Mouse (Mus musculus): Measurements from ENCODE around the gene Slc38a10. TPM values are rescaled to one million over a fixed set of nuclear protein-coding genes. Genes with fewer than 3 reads are reported as not detected.

Gene Slc38a10
- polyA plus RNA-seq, 1 experiment from 2014 or later, result 132 TPM

GRCm38 (mm10) chr11:120112136-120112535 is 39.0 kb downstream of the Slc38a10 start:
- Histone ChIP-seq H3K4me2 (replicated peaks; ENCODE audit: low read depth, low read length) (no peak overlapping the region), H3K27me3 (ENCODE audit: insufficient read depth, low read length) (no peaks in the 10 kb centered on the region), H3K36me3 (ENCODE audit: insufficient read depth, low read length) (peaks cover 28% of the 10 kb centered on the region), H3K4me3 (ENCODE audit: low read length) (no peak overlapping the region), H3K9me3 (ENCODE audit: low read length) (no peaks in the 10 kb centered on the region), H3K27ac (ENCODE audit: low read length) (no peak overlapping the region), H3K9ac (replicated peaks; ENCODE audit: low read length) (no peak overlapping the region), H3K4me1 (ENCODE audit: insufficient read depth, low read length) (peaks cover 8% of the 10 kb centered on the region; the same call in 1 of the 2 replicates)
- 91% methylated on average over 4 of the region's 4 CpGs for WGBS
- ATAC-seq (ENCODE audit: low FRiP score, low TSS enrichment), result no peak

GRCm38 (mm10) chr11:120111033-120111432 is 40.1 kb downstream of the Slc38a10 start:
- Histone ChIP-seq H3K36me3 (ENCODE audit: insufficient read depth, low read length) (peaks cover 23% of the 10 kb centered on the region), H3K4me2 (replicated peaks; ENCODE audit: low read depth, low read length) (no peak overlapping the region), H3K27ac (ENCODE audit: low read length) (0 out of 2 replicates have a peak overlapping the region, but pooled peaks have one; percentile 33), H3K9me3 (ENCODE audit: low read length) (no peaks in the 10 kb centered on the region), H3K4me1 (ENCODE audit: insufficient read depth, low read length) (peaks cover 8% of the 10 kb centered on the region; the same call in 1 of the 2 replicates), H3K4me3 (ENCODE audit: low read length) (no peak overlapping the region), H3K27me3 (ENCODE audit: insufficient read depth, low read length) (no peaks in the 10 kb centered on the region), H3K9ac (replicated peaks; ENCODE audit: low read length) (no peak overlapping the region)
- ATAC-seq (ENCODE audit: low FRiP score, low TSS enrichment), result no peak
- WGBS, result 4% methylated on average over 2 of the region's 2 CpGs

DNA sequence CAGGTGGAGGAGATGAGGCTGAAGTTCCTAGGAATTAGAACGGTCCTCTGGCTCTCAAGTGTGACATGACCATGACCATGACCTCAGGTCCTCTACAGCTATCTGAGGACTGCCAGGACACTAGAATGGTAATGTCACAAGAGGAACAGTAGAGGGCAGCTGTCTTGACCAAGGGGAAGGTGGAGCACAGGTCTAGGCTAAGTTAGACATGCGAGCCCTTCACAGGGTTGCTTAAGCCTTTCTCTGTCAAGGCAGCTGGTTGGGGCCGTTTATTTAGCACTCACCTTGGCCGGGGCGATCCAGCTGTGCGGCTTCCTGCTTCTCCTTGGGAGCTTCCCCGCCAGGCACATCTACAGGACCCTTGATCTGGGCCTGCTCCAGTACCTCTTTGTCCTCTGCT is 40.6 kb downstream of the Slc38a10 start:
- Histone ChIP-seq H3K27ac (ENCODE audit: low read length) (no peak overlapping the region), H3K4me2 (replicated peaks; ENCODE audit: low read depth, low read length) (no peak overlapping the region), H3K9ac (replicated peaks; ENCODE audit: low read length) (no peak overlapping the region; the same call in 1 of the 2 replicates), H3K4me1 (ENCODE audit: insufficient read depth, low read length) (peaks cover 8% of the 10 kb centered on the region; the same call in 1 of the 2 replicates), H3K9me3 (ENCODE audit: low read length) (no peaks in the 10 kb centered on the region), H3K27me3 (ENCODE audit: insufficient read depth, low read length) (no peaks in the 10 kb centered on the region), H3K36me3 (ENCODE audit: insufficient read depth, low read length) (peaks cover 27% of the 10 kb centered on the region), H3K4me3 (ENCODE audit: low read length) (no peak overlapping the region)
- WGBS, result 70% methylated on average over 7 of the region's 7 CpGs
- ATAC-seq (ENCODE audit: low FRiP score, low TSS enrichment), result no peak; the same call in 1 of the 2 replicates

- H3K4me1 ChIP-seq (ENCODE audit: insufficient read depth, low read length), result peaks cover 8% of the 10 kb centered on the region; the same call in 1 of the 2 replicates
- no peak for ATAC-seq (ENCODE audit: low FRiP score, low TSS enrichment)
These were observed 41.5 kb downstream of the Slc38a10 start for GRCm38 (mm10) chr11:120109558-120110210.

GRCm38 (mm10) chr11:120107796-120108195 is 43.4 kb downstream of the Slc38a10 start:
- Histone ChIP-seq H3K4me2 (replicated peaks; ENCODE audit: low read depth, low read length) (no peak overlapping the region), H3K4me1 (ENCODE audit: insufficient read depth, low read length) (peaks cover 8% of the 10 kb centered on the region; the same call in 1 of the 2 replicates), H3K27me3 (ENCODE audit: insufficient read depth, low read length) (no peaks in the 10 kb centered on the region), H3K9me3 (ENCODE audit: low read length) (no peaks in the 10 kb centered on the region), H3K36me3 (ENCODE audit: insufficient read depth, low read length) (peaks cover 34% of the 10 kb centered on the region), H3K4me3 (ENCODE audit: low read length) (no peak overlapping the region), H3K9ac (replicated peaks; ENCODE audit: low read length) (no peak overlapping the region), H3K27ac (ENCODE audit: low read length) (no peak overlapping the region)
- WGBS, result 63% methylated on average over 9 of the region's 9 CpGs
- ATAC-seq (ENCODE audit: low FRiP score, low TSS enrichment), result no peak

More at GRCm38 (mm10) chr11:120109558-120110210, 41.5 kb downstream of the Slc38a10 start:
- H3K4me2 ChIP-seq (replicated peaks; ENCODE audit: low read depth, low read length), result no peak overlapping the region
- H3K9ac ChIP-seq (replicated peaks; ENCODE audit: low read length), result no peak overlapping the region
- WGBS, result 75% methylated on average over 14 of the region's 14 CpGs
- no peak overlapping the region for H3K4me3 ChIP-seq (ENCODE audit: low read length)
- H3K9me3 ChIP-seq (ENCODE audit: low read length), result no peaks in the 10 kb centered on the region
- H3K27ac ChIP-seq (ENCODE audit: low read length), result no peak overlapping the region
- no peaks in the 10 kb centered on the region for H3K27me3 ChIP-seq (ENCODE audit: insufficient read depth, low read length)
- H3K36me3 ChIP-seq (ENCODE audit: insufficient read depth, low read length), result peaks cover 31% of the 10 kb centered on the region

DNA sequence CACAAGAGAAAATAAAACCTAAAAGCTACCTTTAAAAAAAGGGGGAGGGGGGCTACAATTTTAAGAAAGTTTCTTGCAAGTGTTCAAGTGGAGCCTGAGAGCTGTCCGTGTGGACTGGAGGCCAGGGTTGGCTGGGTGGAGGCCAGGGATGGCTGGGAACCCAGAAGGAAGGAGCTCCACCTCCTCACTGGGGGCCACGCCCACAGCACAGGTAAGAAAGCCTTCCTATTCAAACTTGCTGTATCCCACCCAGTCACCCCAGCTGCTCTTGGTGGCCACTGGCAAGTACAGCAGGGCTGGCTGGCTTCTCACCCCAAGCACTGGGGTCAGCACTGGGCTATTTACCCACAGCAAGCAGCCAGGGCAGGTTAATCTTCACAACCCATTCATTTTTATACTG is 44.1 kb downstream of the Slc38a10 start:
- Histone ChIP-seq H3K4me1 (ENCODE audit: insufficient read depth, low read length) (peaks cover 8% of the 10 kb centered on the region; the same call in 1 of the 2 replicates), H3K9ac (replicated peaks; ENCODE audit: low read length) (no peak overlapping the region), H3K27me3 (ENCODE audit: insufficient read depth, low read length) (no peaks in the 10 kb centered on the region), H3K36me3 (ENCODE audit: insufficient read depth, low read length) (peaks cover 31% of the 10 kb centered on the region), H3K9me3 (ENCODE audit: low read length) (no peaks in the 10 kb centered on the region), H3K4me3 (ENCODE audit: low read length) (no peak overlapping the region), H3K4me2 (replicated peaks; ENCODE audit: low read depth, low read length) (no peak overlapping the region), H3K27ac (ENCODE audit: low read length) (no peak overlapping the region)
- no peak for ATAC-seq (ENCODE audit: low FRiP score, low TSS enrichment)
- 68% methylated on average over 2 of the region's 2 CpGs for WGBS

GRCm38 (mm10) chr11:120103431-120103997 is 47.6 kb downstream of the Slc38a10 start:
- no peak for ATAC-seq (ENCODE audit: low FRiP score, low TSS enrichment)
- peaks cover 20% of the 10 kb centered on the region for H3K36me3 ChIP-seq (ENCODE audit: insufficient read depth, low read length)

GRCm38 (mm10) chr11:120101036-120101435 is 50.1 kb downstream of the Slc38a10 start:
- no peaks in the 10 kb centered on the region for H3K27me3 ChIP-seq (ENCODE audit: insufficient read depth, low read length)
- no peak overlapping the region for H3K9ac ChIP-seq (replicated peaks; ENCODE audit: low read length)
- H3K36me3 ChIP-seq (ENCODE audit: insufficient read depth, low read length), result peaks cover 17% of the 10 kb centered on the region
- H3K27ac ChIP-seq (ENCODE audit: low read length), result no peak overlapping the region
- ATAC-seq (ENCODE audit: low FRiP score, low TSS enrichment), result no peak; the same call in 1 of the 2 replicates
- no peak overlapping the region for H3K4me3 ChIP-seq (ENCODE audit: low read length)
- 4% methylated on average over 3 of the region's 3 CpGs for WGBS
- no peaks in the 10 kb centered on the region for H3K9me3 ChIP-seq (ENCODE audit: low read length)
- peaks cover 19% of the 10 kb centered on the region for H3K4me1 ChIP-seq (ENCODE audit: insufficient read depth, low read length)
- H3K4me2 ChIP-seq (replicated peaks; ENCODE audit: low read depth, low read length), result no peak overlapping the region

More at GRCm38 (mm10) chr11:120103431-120103997, 47.6 kb downstream of the Slc38a10 start:
- Histone ChIP-seq H3K9me3 (ENCODE audit: low read length) (no peaks in the 10 kb centered on the region), H3K27me3 (ENCODE audit: insufficient read depth, low read length) (no peaks in the 10 kb centered on the region), H3K4me3 (ENCODE audit: low read length) (no peak overlapping the region), H3K9ac (replicated peaks; ENCODE audit: low read length) (no peak overlapping the region), H3K4me1 (ENCODE audit: insufficient read depth, low read length) (peaks cover 15% of the 10 kb centered on the region), H3K4me2 (replicated peaks; ENCODE audit: low read depth, low read length) (no peak overlapping the region), H3K27ac (ENCODE audit: low read length) (no peak overlapping the region)
- WGBS, result 94% methylated on average over 3 of the region's 3 CpGs

DNA sequence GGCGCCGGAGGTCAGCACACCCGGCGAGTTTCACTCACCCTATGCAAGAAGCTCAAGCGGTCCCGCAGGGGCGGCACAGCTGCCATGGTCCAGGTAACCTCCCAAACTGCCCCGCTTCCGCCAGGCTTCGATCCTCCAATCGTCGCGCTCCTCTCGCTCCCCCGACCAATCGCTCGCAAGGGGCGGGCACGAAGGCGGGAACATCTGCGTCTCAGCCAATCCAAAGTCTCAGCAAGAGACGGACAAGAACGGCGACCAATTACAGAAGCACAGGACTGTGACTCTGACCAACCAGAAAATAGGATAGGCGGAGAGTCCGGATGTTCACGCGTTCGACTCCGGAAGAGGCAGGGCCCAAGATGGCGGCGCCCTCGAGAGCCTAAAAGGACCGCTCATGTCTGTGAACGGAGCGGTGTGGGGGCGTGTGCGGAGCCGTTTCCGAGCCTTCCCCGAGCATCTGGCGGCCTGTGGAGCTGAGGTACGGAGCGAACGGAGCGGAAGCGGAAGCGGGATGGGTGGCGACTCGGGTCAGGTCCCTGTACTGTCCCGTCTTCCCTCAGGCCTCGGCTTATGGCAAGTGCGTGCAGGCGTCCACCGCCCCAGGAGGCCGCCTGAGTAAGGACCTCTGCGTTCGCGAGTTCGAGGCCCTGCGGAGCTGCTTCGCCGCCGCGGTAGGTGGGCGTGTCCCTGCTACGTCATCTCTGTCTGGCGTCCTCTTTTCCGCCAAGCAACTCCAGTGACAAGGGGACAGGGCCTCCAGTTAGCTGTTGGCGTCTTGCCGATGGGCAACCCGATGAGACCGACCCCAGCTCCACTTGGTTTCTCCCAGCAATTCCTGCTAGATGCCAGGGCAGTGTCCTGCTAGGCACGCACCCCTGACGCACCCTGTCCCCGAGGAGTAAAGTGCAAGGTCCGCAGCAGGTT is 52.3 kb downstream of the Slc38a10 start, which contains the start of the genes Tepsin and Ndufaf8:
Gene Tepsin (minus strand): TSS at position 144 of the 924 bp plus-strand sequence.
Gene Ndufaf8 (plus strand): TSS at position 341 of the 924 bp plus-strand sequence.
- peak within 1 kb of the TSS; percentile 95 for H3K4me2 ChIP-seq (replicated peaks; ENCODE audit: low read depth, low read length)
- peaks cover 7% of the 10 kb centered on the region; the same call in 1 of the 2 replicates for H3K36me3 ChIP-seq (ENCODE audit: insufficient read depth, low read length)
- under 1% methylated on average over 76 of the region's 77 CpGs for WGBS
- peaks cover 19% of the 10 kb centered on the region for H3K4me1 ChIP-seq (ENCODE audit: insufficient read depth, low read length)
- H3K4me3 ChIP-seq (ENCODE audit: low read length), result peak within 1 kb of the TSS; percentile 79
- ATAC-seq (ENCODE audit: low FRiP score, low TSS enrichment), result peak; percentile 98
- H3K9ac ChIP-seq (replicated peaks; ENCODE audit: low read length), result peak within 1 kb of the TSS; percentile 87
- H3K27ac ChIP-seq (ENCODE audit: low read length), result peak within 1 kb of the TSS; percentile 95
- H3K27me3 ChIP-seq (ENCODE audit: insufficient read depth, low read length), result no peaks in the 10 kb centered on the region
- no peaks in the 10 kb centered on the region for H3K9me3 ChIP-seq (ENCODE audit: low read length)

All from kidney, embryonic 16.5 days (tissue).